Mouse (Mus musculus) MN1 (cell line): ENCODE measurements around the gene Uqcrq.
A peak's percentile ranks its signal among the peaks of the same experiment; 100 is the strongest.

Source experiments
- DNase-seq: peaks from one replicate; pipeline ENCODE4 v3.0.0-alpha.2; 2016; ENCODE audit warnings: low spot score

Uqcrq gene

GRCm38 (mm10) chr11:53430670-53431346 lies at the start of gene Uqcrq, which contains the start of gene Gdf9:
Uqcrq (minus strand) TSS chr11:53430831.
Gdf9 (plus strand) TSS chr11:53431023.
- DNase-seq = peak; percentile 100

GRCm38 (mm10) chr11:53479783-53480301 lies 49.2 kb upstream of the Uqcrq start, which contains the start of the genes Gm9945 and Sowaha:
Gm9945 (plus strand) TSS chr11:53480166.
Sowaha (minus strand) TSS chr11:53480274.
- no peak for DNase-seq

- no peak for DNase-seq
Observed at GRCm38 (mm10) chr11:53479171-53479782, 48.6 kb upstream of the Uqcrq start.

GRCm38 (mm10) chr11:53478383-53479170 lies 47.9 kb upstream of the Uqcrq start:
- DNase-seq = no peak

- no peak for DNase-seq
Observed at GRCm38 (mm10) chr11:53477833-53478232, 47.2 kb upstream of the Uqcrq start.

- DNase-seq = no peak
Observed at GRCm38 (mm10) chr11:53475620-53476019, 45.0 kb upstream of the Uqcrq start.

- DNase-seq = no peak
Observed at GRCm38 (mm10) chr11:53472709-53473108, 42.1 kb upstream of the Uqcrq start.

- peak; percentile 97 for DNase-seq
Observed at GRCm38 (mm10) chr11:53469968-53470695, 39.5 kb upstream of the Uqcrq start, which contains the start of gene Gm9837. Gm9837 (minus strand) TSS chr11:53470479.

- peak; percentile 22 for DNase-seq
Observed at GRCm38 (mm10) chr11:53469294-53469967, 38.8 kb upstream of the Uqcrq start.

GRCm38 (mm10) chr11:53466231-53466971 lies 35.8 kb upstream of the Uqcrq start:
- DNase-seq = no peak

GRCm38 (mm10) chr11:53463551-53464424 lies 33.2 kb upstream of the Uqcrq start:
- no peak for DNase-seq

- DNase-seq = peak; percentile 59
Observed at GRCm38 (mm10) chr11:53461727-53462126, 31.1 kb upstream of the Uqcrq start.

GRCm38 (mm10) chr11:53460192-53460591 lies 29.6 kb upstream of the Uqcrq start:
- peak; percentile 50 for DNase-seq

- no peak for DNase-seq
Observed at GRCm38 (mm10) chr11:53458996-53459395, 28.4 kb upstream of the Uqcrq start.

GRCm38 (mm10) chr11:53457372-53457954 lies 26.8 kb upstream of the Uqcrq start:
- DNase-seq = no peak

- no peak for DNase-seq
Observed at GRCm38 (mm10) chr11:53456474-53457371, 26.1 kb upstream of the Uqcrq start, which contains the start of the genes Gm10447 and Shroom1. Gm10447 (minus strand) TSS chr11:53457110. Shroom1 (plus strand) TSS chr11:53457205.

GRCm38 (mm10) chr11:53453031-53453430 lies 22.4 kb upstream of the Uqcrq start:
- DNase-seq = no peak

GRCm38 (mm10) chr11:53452396-53452795 lies 21.8 kb upstream of the Uqcrq start:
- no peak for DNase-seq
